Mouse (Mus musculus) embryonic facial prominence, embryonic 12.5 days (tissue): Measurements from ENCODE around the gene D17H6S53E. TPM values are rescaled to one million over a fixed set of nuclear protein-coding genes. Genes with fewer than 3 reads are reported as not detected.
"Not testable (repeated sequence)": the region's sequence is repeated elsewhere in the genome, so short reads cannot be mapped to it uniquely, and the experiment has no call there.

ENCODE experiments used
- ATAC-seq: fragments of 200-750 bp; cut with Nextera tagmentation; 2 replicates; pipeline ENCODE4 v1.8.0; 2017; ENCODE audit not compliant: insufficient number of reproducible peaks, insufficient read depth, low FRiP score, low TSS enrichment
- H3K27ac ChIP-seq: fragments of 300-500 bp; sonication (generic); 2 replicates; pipeline ENCODE4 v1.5.1; 2016; ENCODE audit warnings: mild to moderate bottlenecking
- H3K27me3 ChIP-seq: fragments of 300-500 bp; sonication (generic); 2 replicates; pipeline ENCODE4 v1.6.1; 2016; ENCODE audit warnings: mild to moderate bottlenecking, moderate library complexity
- H3K36me3 ChIP-seq: fragments of 300-500 bp; sonication (generic); 2 replicates; pipeline ENCODE4 v1.6.1; 2016; ENCODE audit warnings: mild to moderate bottlenecking
- H3K4me1 ChIP-seq: fragments of 300-500 bp; sonication (generic); 2 replicates; pipeline ENCODE4 v1.6.1; 2016
- H3K4me2 ChIP-seq: fragments of 300-500 bp; sonication (generic); replicated peaks from 2 replicates; pipeline ENCODE4 v1.6.1; 2016; ENCODE audit warnings: mild to moderate bottlenecking, moderate library complexity
- H3K4me3 ChIP-seq: fragments of 300-500 bp; sonication (generic); 2 replicates; pipeline ENCODE4 v1.5.1; 2016; ENCODE audit warnings: mild to moderate bottlenecking
- H3K9ac ChIP-seq: fragments of 300-500 bp; sonication (generic); 2 replicates; pipeline ENCODE4 v1.6.1; 2016; ENCODE audit warnings: mild to moderate bottlenecking, moderate library complexity
- H3K9me3 ChIP-seq: fragments of 300-500 bp; sonication (generic); 2 replicates; pipeline ENCODE4 v1.6.1; 2016; ENCODE audit warnings: mild to moderate bottlenecking, moderate library complexity
- WGBS: fragments of 180-500 bp; shearing (Covaris S2); methylation state at CpG from one replicate; pipeline ENCODE4 v1.1.7; 2016; 5-methylcytosine and 5-hydroxymethylcytosine counted together
- polyA plus RNA-seq: library from polyadenylated mRNA; unstranded; fragments of >200 nt; fragmentation: Nextera tagmentation; extraction: Ambion mirVana; gene quantifications from 2 replicates; pipeline ENCODE4 v1.2.1, GENCODE M21; 2016

Gene D17H6S53E
- polyA plus RNA-seq, 1 experiment from 2014 or later = 10.7 TPM

DNA sequence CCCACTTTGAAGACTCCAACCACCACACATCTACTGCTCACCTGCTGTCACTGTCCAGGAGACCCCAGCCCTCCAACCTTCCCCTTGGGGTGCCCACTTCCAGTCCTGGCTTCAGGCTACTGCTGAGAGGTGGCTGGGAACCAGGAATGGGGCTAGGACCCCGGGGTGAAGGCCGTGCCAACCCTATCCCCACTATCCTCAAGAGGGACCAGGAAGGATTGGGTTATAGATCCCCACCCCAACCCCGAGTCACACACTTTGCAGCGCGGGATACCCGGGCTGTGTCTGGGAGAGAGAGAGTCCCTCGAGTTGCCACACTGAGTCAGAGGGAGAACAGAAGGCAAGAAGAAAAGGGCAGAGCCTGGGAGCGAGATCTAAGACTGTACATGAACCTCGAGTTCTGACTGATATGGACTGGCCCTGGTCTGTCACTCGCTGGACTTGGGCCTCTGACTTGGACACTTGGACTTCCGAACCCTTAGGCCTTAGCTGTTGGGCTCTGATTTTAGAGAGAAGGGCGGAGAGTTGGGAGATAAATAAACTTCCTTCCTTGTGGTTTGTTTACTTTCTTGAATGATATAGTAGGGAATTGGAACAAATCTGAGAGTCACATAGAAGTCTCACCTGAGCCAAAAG is 1.8 kb upstream of the D17H6S53E start:
- not testable (repeated sequence) for H3K27me3 ChIP-seq, H3K27ac ChIP-seq, H3K4me3 ChIP-seq, H3K9me3 ChIP-seq, ATAC-seq, H3K9ac ChIP-seq, H3K4me2 ChIP-seq
- Histone ChIP-seq H3K4me1 (peaks cover 34% of the 10 kb centered on the region), H3K36me3 (peaks cover 21% of the 10 kb centered on the region; the same call in 1 of the 2 replicates)
- WGBS = 95% methylated on average over 12 of the region's 12 CpGs

DNA sequence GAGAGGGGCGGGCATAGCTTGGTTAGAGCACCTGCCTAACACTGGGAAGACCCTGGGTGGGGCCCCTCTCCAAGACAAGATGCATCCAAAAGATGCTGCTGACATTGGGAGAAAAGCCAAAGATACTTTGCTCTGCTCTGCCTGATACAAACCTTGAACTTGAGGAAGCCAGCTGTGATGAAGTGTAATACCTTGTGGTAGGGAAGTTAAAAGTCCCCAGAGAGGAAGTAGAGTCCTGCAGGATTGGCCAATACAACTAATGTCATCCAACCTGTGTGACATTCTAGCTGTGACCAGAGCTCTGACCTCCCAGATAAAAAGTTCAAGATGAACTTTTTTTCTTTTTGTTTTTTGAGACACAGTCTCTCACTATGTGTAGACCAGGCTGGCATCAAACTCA is 1.1 kb upstream of the D17H6S53E start:
- H3K4me3 ChIP-seq = peak overlapping the region; percentile 69; the same call in 1 of the 2 replicates
- peaks cover 29% of the 10 kb centered on the region for H3K4me1 ChIP-seq
- ATAC-seq = no peak
- H3K9ac ChIP-seq = peak overlapping the region; percentile 78; the same call in 1 of the 2 replicates
- H3K36me3 ChIP-seq = peaks cover 25% of the 10 kb centered on the region; the same call in 1 of the 2 replicates
- H3K4me2 ChIP-seq = peak overlapping the region; percentile 67; the same call in 1 of the 2 replicates
- H3K27ac ChIP-seq = no peak overlapping the region
- no peaks in the 10 kb centered on the region for H3K9me3 ChIP-seq
- WGBS = 82% methylated on average over 1 of the region's 1 CpGs
- H3K27me3 ChIP-seq = no peaks in the 10 kb centered on the region

DNA sequence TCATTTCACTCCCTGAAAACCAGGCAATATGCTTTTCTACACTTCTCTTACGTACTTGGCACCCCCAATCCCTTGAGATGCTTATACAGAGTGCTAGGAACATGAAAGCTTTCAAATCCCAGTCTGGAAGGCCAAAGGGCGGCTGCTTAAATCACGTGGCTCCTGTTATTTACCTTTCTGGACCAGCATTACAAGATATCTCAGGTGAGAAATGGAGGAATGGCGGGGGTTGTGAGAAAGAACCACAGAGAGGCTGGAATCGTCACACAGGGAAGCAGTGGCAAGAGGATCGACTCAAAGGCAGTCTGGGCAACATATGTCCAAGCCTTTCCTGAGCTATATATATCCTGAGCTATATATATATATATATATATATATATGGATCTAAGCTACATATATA is 595 bp upstream of the D17H6S53E start:
- ATAC-seq = no peak
- H3K36me3 ChIP-seq = peaks cover 29% of the 10 kb centered on the region; the same call in 1 of the 2 replicates
- no peaks in the 10 kb centered on the region for H3K9me3 ChIP-seq
- no peaks in the 10 kb centered on the region for H3K27me3 ChIP-seq
- peak overlapping the region; percentile 78 for H3K9ac ChIP-seq
- no peak overlapping the region for H3K27ac ChIP-seq
- H3K4me1 ChIP-seq = peaks cover 24% of the 10 kb centered on the region
- H3K4me2 ChIP-seq = peak overlapping the region; percentile 67
- peak overlapping the region; percentile 69 for H3K4me3 ChIP-seq
- 32% methylated on average over 6 of the region's 6 CpGs for WGBS

DNA sequence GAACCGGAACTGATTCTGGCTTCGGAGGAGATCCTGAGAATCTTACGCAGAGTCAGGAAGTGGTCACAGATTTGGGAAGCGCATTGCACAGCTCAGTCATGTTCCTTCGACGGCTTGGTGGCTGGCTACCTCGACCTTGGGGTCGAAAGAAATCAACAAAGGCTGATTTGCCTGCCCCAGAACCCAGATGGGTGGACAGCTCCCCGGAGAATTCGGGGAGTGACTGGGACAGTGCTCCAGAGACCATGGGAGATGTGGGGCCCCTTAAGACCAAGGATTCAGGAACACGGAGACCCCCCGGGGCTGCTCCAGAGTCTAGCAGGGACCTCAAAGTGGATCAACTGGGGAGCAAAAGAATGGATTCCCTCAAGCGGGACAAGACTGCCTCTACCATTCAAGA is 844 bp downstream of the D17H6S53E start:
- WGBS = 72% methylated on average over 13 of the region's 13 CpGs
- Histone ChIP-seq H3K4me2 (peak overlapping the region; percentile 67), H3K27ac (no peak overlapping the region)

DNA sequence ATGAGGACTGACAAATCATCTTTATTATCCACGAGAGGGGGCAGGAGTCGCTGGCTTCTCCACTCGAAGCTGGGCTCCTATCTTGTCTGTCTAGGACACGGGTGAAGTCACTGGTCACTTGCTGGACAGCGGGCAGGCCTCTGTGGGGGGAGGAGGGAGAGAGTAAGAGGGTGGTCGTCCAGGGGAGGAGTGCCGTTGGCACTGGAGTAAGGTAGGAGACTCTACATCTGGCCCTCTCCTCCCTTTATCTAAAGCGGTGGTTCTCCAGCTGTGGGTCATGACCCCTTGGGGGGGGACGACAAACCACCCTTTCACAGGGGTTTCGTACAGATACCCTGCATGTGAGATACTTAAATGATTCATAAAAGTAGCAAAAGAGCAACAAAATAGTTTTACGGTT is 2.8 kb downstream of the D17H6S53E start:
- Histone ChIP-seq H3K4me3 (no peak overlapping the region), H3K9ac (no peak overlapping the region), H3K4me2 (no peak overlapping the region)

More for the DNA sequence above, 844 bp downstream of the D17H6S53E start:
- H3K9me3 ChIP-seq = no peaks in the 10 kb centered on the region
- H3K9ac ChIP-seq = peak overlapping the region; percentile 78
- peak overlapping the region; percentile 69 for H3K4me3 ChIP-seq
- H3K4me1 ChIP-seq = peaks cover 24% of the 10 kb centered on the region
- H3K27me3 ChIP-seq = no peaks in the 10 kb centered on the region
- ATAC-seq = no peak
- peaks cover 29% of the 10 kb centered on the region; the same call in 1 of the 2 replicates for H3K36me3 ChIP-seq

DNA sequence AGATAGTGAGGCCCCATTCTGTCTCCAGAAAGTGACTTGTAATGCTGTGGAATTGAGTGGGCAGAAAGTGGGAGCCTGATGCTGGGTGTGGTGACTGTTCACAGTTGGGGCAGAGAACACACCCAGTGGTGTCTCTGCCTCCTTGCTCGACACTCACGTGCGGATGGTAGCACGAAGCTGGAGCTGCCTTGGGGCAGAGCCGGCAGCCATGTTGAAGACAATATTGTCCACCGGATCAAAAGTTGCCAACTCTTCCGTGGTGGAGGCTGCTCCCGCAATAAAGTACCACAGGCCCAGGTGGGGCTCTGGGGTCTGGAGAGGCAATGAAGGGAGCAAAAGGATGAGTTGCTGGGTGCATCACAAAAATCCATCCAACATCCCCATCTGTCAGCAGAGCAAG is 4.9 kb downstream of the D17H6S53E start:
- H3K4me2 ChIP-seq = no peak overlapping the region
- WGBS = 89% methylated on average over 8 of the region's 8 CpGs

More for the DNA sequence above, 2.8 kb downstream of the D17H6S53E start:
- H3K27me3 ChIP-seq = no peaks in the 10 kb centered on the region
- H3K27ac ChIP-seq = no peak overlapping the region
- no peak for ATAC-seq
- no peaks in the 10 kb centered on the region for H3K9me3 ChIP-seq
- H3K4me1 ChIP-seq = peaks cover 24% of the 10 kb centered on the region
- H3K36me3 ChIP-seq = peaks cover 23% of the 10 kb centered on the region; the same call in 1 of the 2 replicates
- 70% methylated on average over 11 of the region's 11 CpGs for WGBS

DNA sequence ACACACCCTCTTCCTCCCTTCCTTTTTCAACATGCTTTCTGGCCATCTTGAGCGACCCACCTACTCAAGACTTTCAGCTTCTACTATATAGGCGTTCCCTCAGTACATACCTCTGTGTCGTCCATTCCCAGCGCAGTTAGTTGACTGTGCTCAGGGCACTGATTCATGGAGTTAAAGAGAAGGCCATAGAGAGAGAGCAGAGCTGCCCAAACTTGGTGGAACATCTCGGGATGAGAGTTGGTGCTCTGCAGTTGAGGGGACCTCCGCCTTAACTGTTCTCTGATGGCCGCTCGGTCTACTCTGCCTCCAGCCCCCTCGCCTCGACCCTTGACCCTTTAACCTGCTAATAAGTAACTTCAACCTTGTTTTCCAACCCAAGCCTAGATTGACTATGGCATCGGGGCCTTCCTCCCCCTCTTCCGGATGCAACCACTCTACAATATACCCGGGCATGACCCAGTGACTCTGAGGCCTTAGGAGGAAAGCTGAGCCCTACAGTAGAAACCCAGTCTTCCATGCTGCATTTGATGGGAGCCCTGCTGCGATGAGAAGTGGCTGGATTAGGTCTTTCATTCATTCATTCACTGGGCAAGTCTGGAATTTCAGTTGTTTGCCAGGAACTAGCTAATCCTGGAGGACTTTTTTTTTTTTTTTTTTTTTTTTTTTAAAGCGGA is 5.5 kb downstream of the D17H6S53E start, which contains the start of gene Apom:
TSS of gene Apom (minus strand) at position 551 of the 674 bp plus-strand sequence.
- ATAC-seq = no peak
- Histone ChIP-seq H3K4me3 (no peak within 1 kb of the TSS), H3K4me2 (no peak within 1 kb of the TSS), H3K9me3 (no peaks in the 10 kb centered on the region), H3K27me3 (no peaks in the 10 kb centered on the region), H3K4me1 (peaks cover 21% of the 10 kb centered on the region), H3K9ac (no peak within 1 kb of the TSS), H3K27ac (no peak within 1 kb of the TSS), H3K36me3 (peaks cover 13% of the 10 kb centered on the region; the same call in 1 of the 2 replicates)
- WGBS = 81% methylated on average over 15 of the region's 15 CpGs

More for the DNA sequence above, 4.9 kb downstream of the D17H6S53E start:
- H3K9me3 ChIP-seq = no peaks in the 10 kb centered on the region
- no peak overlapping the region for H3K4me3 ChIP-seq
- H3K36me3 ChIP-seq = peaks cover 13% of the 10 kb centered on the region; the same call in 1 of the 2 replicates
- no peaks in the 10 kb centered on the region for H3K27me3 ChIP-seq
- H3K9ac ChIP-seq = no peak overlapping the region
- H3K27ac ChIP-seq = no peak overlapping the region
- no peak for ATAC-seq
- H3K4me1 ChIP-seq = peaks cover 18% of the 10 kb centered on the region

DNA sequence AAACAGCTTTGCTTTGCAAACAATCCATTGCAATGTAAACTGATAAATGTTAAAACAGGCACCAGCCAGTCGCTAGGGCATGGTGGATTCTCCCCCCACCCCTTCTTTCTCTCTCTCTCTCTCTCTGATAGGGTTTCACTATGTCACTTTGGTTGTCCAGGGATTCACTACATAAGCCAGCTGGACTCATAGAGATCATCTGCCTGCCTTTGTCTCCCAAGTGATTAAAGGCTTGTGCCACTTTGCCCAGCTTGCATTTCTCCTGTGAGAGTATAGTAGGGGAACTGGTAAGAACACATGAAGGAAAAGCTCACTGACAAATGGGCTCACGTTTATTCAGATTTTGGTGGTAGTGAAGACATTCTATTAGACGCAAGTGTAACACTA is 6.0 kb downstream of the D17H6S53E start:
- Histone ChIP-seq H3K27ac (no peak overlapping the region), H3K36me3 (peaks cover 13% of the 10 kb centered on the region; the same call in 1 of the 2 replicates), H3K27me3 (no peaks in the 10 kb centered on the region), H3K9me3 (no peaks in the 10 kb centered on the region), H3K4me1 (peaks cover 21% of the 10 kb centered on the region), H3K4me2 (no peak overlapping the region), H3K9ac (no peak overlapping the region), H3K4me3 (no peak overlapping the region)
- WGBS = 84% methylated on average over 3 of the region's 3 CpGs
- ATAC-seq = no peak

DNA sequence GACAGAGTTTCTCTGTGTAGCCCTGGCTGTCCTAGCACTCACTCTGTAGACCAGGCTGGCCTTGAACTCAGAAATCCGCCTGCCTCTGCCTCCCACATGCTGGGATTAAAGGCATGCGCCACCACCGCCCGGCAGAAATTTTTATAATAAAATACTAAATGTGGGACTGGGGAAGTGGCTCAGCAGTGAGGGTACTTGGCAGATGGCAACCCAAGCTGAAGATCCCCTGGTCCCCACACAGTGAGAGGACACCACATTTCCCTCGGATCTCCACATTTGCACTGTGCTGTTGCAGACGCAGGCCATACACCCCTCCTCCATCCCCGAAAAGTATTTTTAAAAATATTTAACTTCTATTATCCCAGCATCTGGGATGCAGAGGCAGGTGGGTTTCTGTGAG is 7.3 kb downstream of the D17H6S53E start:
- WGBS = 94% methylated on average over 7 of the region's 7 CpGs

DNA sequence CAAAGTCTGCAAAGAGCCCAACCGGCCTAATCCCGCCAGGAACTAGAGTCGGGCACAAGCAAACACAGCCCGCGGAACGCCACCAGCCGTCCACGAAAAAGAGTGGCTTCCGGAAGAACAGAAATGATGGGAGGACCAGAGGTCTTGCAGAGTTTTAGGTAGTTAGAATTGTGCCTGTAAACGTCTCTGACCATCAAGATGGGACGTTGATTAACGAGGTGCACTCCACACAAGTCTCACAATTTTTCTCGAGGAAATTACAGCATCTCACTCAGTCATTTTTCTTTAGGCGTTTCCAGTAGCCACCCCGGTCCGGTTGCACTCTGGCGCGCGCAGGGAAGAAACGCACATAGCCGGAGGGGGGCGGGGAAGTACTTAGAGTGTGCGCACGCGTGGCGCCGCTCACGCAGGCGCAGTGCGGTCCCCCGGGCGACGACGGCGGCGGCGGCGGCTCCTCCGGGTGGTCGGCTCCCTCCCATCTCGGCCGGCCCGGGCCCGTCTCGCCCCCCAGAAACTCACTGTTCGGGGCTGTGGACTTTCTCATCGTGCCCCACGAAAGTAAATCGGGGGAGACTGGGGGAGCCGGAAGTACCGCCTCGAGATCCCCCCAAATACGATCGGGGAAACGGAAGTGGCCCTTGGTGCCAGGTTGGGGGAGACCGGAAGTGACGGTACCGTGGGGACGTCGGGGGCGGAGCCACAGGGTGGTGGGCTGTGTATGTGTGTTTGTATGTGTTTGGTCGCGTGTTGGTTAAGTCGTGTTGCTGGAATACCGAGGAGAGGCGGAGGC is 8.8 kb downstream of the D17H6S53E start, which contains the start of gene Bag6:
TSS of gene Bag6 (plus strand) at position 378 of the 790 bp plus-strand sequence.
- peak; percentile 89 for ATAC-seq
- H3K9me3 ChIP-seq = no peaks in the 10 kb centered on the region
- under 1% methylated on average over 66 of the region's 66 CpGs for WGBS
- H3K27ac ChIP-seq = peak within 1 kb of the TSS; percentile 92
- H3K36me3 ChIP-seq = peaks cover 27% of the 10 kb centered on the region
- H3K4me2 ChIP-seq = peak within 1 kb of the TSS; percentile 90
- H3K4me3 ChIP-seq = peak within 1 kb of the TSS; percentile 81
- H3K9ac ChIP-seq = peak within 1 kb of the TSS; percentile 77
- H3K27me3 ChIP-seq = no peaks in the 10 kb centered on the region
- H3K4me1 ChIP-seq = peaks cover 14% of the 10 kb centered on the region

More for the DNA sequence above, 7.3 kb downstream of the D17H6S53E start:
- Histone ChIP-seq H3K4me3 (no peak overlapping the region), H3K27me3 (no peaks in the 10 kb centered on the region), H3K4me1 (peaks cover 18% of the 10 kb centered on the region), H3K36me3 (peaks cover 21% of the 10 kb centered on the region), H3K9ac (no peak overlapping the region), H3K27ac (no peak overlapping the region), H3K9me3 (no peaks in the 10 kb centered on the region), H3K4me2 (no peak overlapping the region)
- no peak for ATAC-seq

DNA sequence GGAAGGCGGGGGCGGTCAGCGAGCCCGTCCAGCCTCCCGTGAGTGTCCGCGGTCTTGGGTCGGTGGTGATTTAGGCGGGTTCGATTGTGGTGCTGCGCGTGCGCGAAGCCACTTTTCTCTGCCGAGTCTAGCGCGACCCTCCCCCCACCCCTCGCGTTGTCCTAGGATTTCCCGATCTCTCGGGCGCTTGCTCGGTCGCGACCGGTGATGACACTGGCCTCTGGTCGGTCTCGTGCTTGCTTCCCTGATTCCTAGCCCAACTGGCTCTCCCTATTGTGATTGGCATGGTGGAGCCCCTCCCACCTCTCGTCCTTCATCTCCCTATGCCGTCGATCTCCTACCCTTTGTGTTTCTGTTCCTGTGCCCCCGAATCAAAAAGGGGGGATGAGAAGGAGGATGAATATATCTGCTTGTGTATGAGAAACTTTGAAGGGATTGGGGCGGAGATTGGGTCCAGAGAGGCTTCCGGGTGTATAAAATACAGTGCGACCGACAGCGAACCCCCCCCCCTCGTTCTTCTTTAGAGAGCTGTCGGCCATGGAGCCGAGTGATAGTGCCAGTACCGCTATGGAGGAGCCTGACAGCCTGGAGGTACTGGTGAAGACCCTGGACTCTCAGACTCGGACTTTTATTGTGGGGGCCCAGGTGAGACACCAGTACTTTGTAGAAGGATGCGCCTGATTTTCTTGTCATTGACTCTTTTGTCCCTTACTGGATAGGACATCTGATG is 9.6 kb downstream of the D17H6S53E start:
- peak; percentile 44 for ATAC-seq
- Histone ChIP-seq H3K27me3 (no peaks in the 10 kb centered on the region), H3K36me3 (peaks cover 30% of the 10 kb centered on the region), H3K9ac (peak overlapping the region; percentile 77), H3K4me3 (peak overlapping the region; percentile 81), H3K9me3 (no peaks in the 10 kb centered on the region), H3K4me2 (peak overlapping the region; percentile 90), H3K4me1 (peaks cover 14% of the 10 kb centered on the region), H3K27ac (peak overlapping the region; percentile 92)
- under 1% methylated on average over 43 of the region's 43 CpGs for WGBS
